Mouse (Mus musculus) G1E (cell line): Measurements from ENCODE around the gene Fut7.

ENCODE experiments used
- CTCF ChIP-seq: IDR thresholded peaks from 2 replicates; pipeline ENCODE4 v1.5.1; 2012; ENCODE audit warnings: low read depth, low read length, inconsistent platforms, mixed read lengths
- GATA2 ChIP-seq: IDR thresholded peaks from 2 replicates; pipeline ENCODE4 v1.6.1; 2012; ENCODE audit warnings: low read depth, low read length, inconsistent platforms, borderline replicate concordance

GRCm38 (mm10) chr2:25441067-25441466, 18.0 kb downstream of the Fut7 start:
- TF ChIP-seq CTCF (no peak), GATA2 (no peak)
